Mouse (Mus musculus) MEL (cell line): ENCODE data around the gene 2200002D01Rik. TPM values are rescaled to one million over a fixed set of nuclear protein-coding genes. Genes with fewer than 3 reads are reported as not detected.

Source experiments
- DNase-seq: peaks from one replicate; pipeline ENCODE4 v3.0.0; 2011; ENCODE audit warnings: low read depth, low spot score
- H3K27ac ChIP-seq: 2 replicates; pipeline ENCODE4 v1.5.1; 2012; ENCODE audit warnings: low read depth, mild to moderate bottlenecking, control low read depth, low read length, moderate library complexity; ENCODE audit not compliant: control insufficient read depth
- H3K27me3 ChIP-seq, 2 experiments: fragments of 150-350 bp in 1 of 2; sonication (generic) in 1 of 2; 2 replicates each; pipeline ENCODE4 v1.6.1; 2012; ENCODE audit warnings: low read length in 2 of 2, mild to moderate bottlenecking in 2 of 2, improper control_type of control experiment in 1 of 2, moderate library complexity in 1 of 2; ENCODE audit not compliant: insufficient read depth in 2 of 2, control insufficient read depth in 1 of 2
- H3K36me3 ChIP-seq, 2 experiments: 2 replicates each; pipeline ENCODE4 v1.6.1; 2012 to 2014; ENCODE audit warnings: low read length in 2 of 2, improper control_type of control experiment in 1 of 2, inconsistent platforms in 1 of 2, mild to moderate bottlenecking in 1 of 2; ENCODE audit not compliant: insufficient read depth in 2 of 2, control insufficient read depth in 1 of 2
- H3K4me1 ChIP-seq, 2 experiments: fragments of 150-350 bp in 1 of 2; sonication (generic) in 1 of 2; 2 replicates each; pipeline ENCODE4 v1.6.1; 2012; ENCODE audit warnings: low read length in 2 of 2, improper control_type of control experiment in 1 of 2, mild to moderate bottlenecking in 1 of 2; ENCODE audit not compliant: insufficient read depth in 2 of 2, control insufficient read depth in 1 of 2
- H3K4me3 ChIP-seq, 2 experiments: fragments of 150-350 bp in 1 of 2; sonication (generic) in 1 of 2; 2 replicates each; pipeline ENCODE4 v1.5.1; 2012; ENCODE audit warnings: low read depth in 2 of 2, low read length in 2 of 2, mild to moderate bottlenecking in 2 of 2, moderate library complexity in 2 of 2, control low read depth in 1 of 2, improper control_type of control experiment in 1 of 2; ENCODE audit not compliant: control insufficient read depth in 1 of 2, insufficient read depth in 1 of 2
- H3K79me2 ChIP-seq: 2 replicates; pipeline ENCODE4 v1.6.1; 2012; ENCODE audit warnings: mild to moderate bottlenecking, low read length, moderate library complexity; ENCODE audit not compliant: control insufficient read depth, poor library complexity, insufficient read depth
- H3K9ac ChIP-seq: 2 replicates; pipeline ENCODE4 v1.6.1; 2012; ENCODE audit warnings: low read depth, mild to moderate bottlenecking, control low read depth, low read length, moderate library complexity; ENCODE audit not compliant: control insufficient read depth, poor library complexity, severe bottlenecking
- H3K9me3 ChIP-seq: fragments of 150-350 bp; sonication (generic); replicated peaks from 2 replicates; pipeline ENCODE4 v1.6.1; 2012; ENCODE audit warnings: mild to moderate bottlenecking, low read length, improper control_type of control experiment, moderate library complexity; ENCODE audit not compliant: insufficient read depth
- CHD2 ChIP-seq: IDR thresholded peaks from 2 replicates; pipeline ENCODE4 v1.6.1; 2011; ENCODE audit warnings: low read length, improper control_type of control experiment
- E2F4 ChIP-seq: IDR thresholded peaks from 2 replicates; pipeline ENCODE4 v1.6.1; 2011; ENCODE audit warnings: low read depth, low read length, improper control_type of control experiment, borderline replicate concordance
- ELF1 ChIP-seq: IDR thresholded peaks from 2 replicates; pipeline ENCODE4 v1.6.1; 2014; ENCODE audit warnings: low read depth, mild to moderate bottlenecking, inconsistent platforms, low read length, improper control_type of control experiment, moderate library complexity
- ETS1 ChIP-seq: IDR thresholded peaks from 2 replicates; pipeline ENCODE4 v1.6.1; 2012; ENCODE audit warnings: low read depth, mild to moderate bottlenecking, inconsistent platforms, low read length, improper control_type of control experiment, moderate library complexity
- GABPA ChIP-seq: IDR thresholded peaks from 2 replicates; pipeline ENCODE4 v1.6.1; 2012; ENCODE audit warnings: low read depth, mild to moderate bottlenecking, inconsistent platforms, low read length, improper control_type of control experiment, moderate library complexity
- GATA1 ChIP-seq: IDR thresholded peaks from 2 replicates; pipeline ENCODE4 v1.6.1; 2011; ENCODE audit warnings: low read depth, low read length, improper control_type of control experiment
- HCFC1 ChIP-seq: IDR thresholded peaks from 2 replicates; pipeline ENCODE4 v1.6.1; 2012; ENCODE audit warnings: low read depth, mild to moderate bottlenecking, inconsistent platforms, low read length, improper control_type of control experiment, moderate library complexity
- JUND ChIP-seq: IDR thresholded peaks from 2 replicates; pipeline ENCODE4 v1.6.1; 2011; ENCODE audit warnings: low read depth, mild to moderate bottlenecking, improper control_type of control experiment, low read length
- KAT2A ChIP-seq: conservative IDR thresholded peaks from 2 replicates; pipeline ENCODE4 v1.6.1; 2012; ENCODE audit warnings: low read depth, low read length, improper control_type of control experiment, inconsistent platforms
- MAFK ChIP-seq: IDR thresholded peaks from 2 replicates; pipeline ENCODE4 v1.6.1; 2011; ENCODE audit warnings: low read depth, mild to moderate bottlenecking, low read length, improper control_type of control experiment, borderline replicate concordance
- MAZ ChIP-seq: IDR thresholded peaks from 2 replicates; pipeline ENCODE4 v1.6.1; 2012; ENCODE audit warnings: low read depth, mild to moderate bottlenecking, inconsistent platforms, low read length, improper control_type of control experiment
- MEF2A ChIP-seq: IDR thresholded peaks from 2 replicates; pipeline ENCODE4 v1.6.1; 2014; ENCODE audit warnings: low read depth, mild to moderate bottlenecking, inconsistent platforms, low read length, improper control_type of control experiment; ENCODE audit not compliant: poor library complexity, insufficient replicate concordance, severe bottlenecking; ENCODE audit errors: extremely low read depth
- MYC ChIP-seq: IDR thresholded peaks from 2 replicates; pipeline ENCODE4 v1.6.1; 2011; ENCODE audit warnings: low read depth, mild to moderate bottlenecking, low read length, improper control_type of control experiment, moderate library complexity
- NELFE ChIP-seq: IDR thresholded peaks from 2 replicates; pipeline ENCODE4 v1.6.1; 2011; ENCODE audit warnings: low read depth, low read length, improper control_type of control experiment
- NRF1 ChIP-seq: IDR thresholded peaks from 2 replicates; pipeline ENCODE4 v1.6.1; 2014; ENCODE audit warnings: low read depth, mild to moderate bottlenecking, inconsistent platforms, low read length, improper control_type of control experiment, moderate library complexity; ENCODE audit not compliant: poor library complexity, insufficient read depth, severe bottlenecking
- RAD21 ChIP-seq: IDR thresholded peaks from 2 replicates; pipeline ENCODE4 v1.6.1; 2011; ENCODE audit warnings: mild to moderate bottlenecking, low read depth, low read length, improper control_type of control experiment
- RCOR1 ChIP-seq: IDR thresholded peaks from 2 replicates; pipeline ENCODE4 v1.6.1; 2012; ENCODE audit warnings: low read depth, mild to moderate bottlenecking, inconsistent platforms, low read length, improper control_type of control experiment
- SIN3A ChIP-seq: IDR thresholded peaks from 2 replicates; pipeline ENCODE4 v1.6.1; 2012; ENCODE audit warnings: low read length, improper control_type of control experiment, inconsistent platforms
- SMC3 ChIP-seq: IDR thresholded peaks from 2 replicates; pipeline ENCODE4 v1.6.1; 2011; ENCODE audit warnings: low read depth, low read length, improper control_type of control experiment
- TBP ChIP-seq: IDR thresholded peaks from 2 replicates; pipeline ENCODE4 v1.8.0; 2011; ENCODE audit warnings: low read depth, low read length, improper control_type of control experiment
- UBTF ChIP-seq: IDR thresholded peaks from 2 replicates; pipeline ENCODE4 v1.6.1; 2012; ENCODE audit warnings: low read depth, mild to moderate bottlenecking, inconsistent platforms, low read length, improper control_type of control experiment, moderate library complexity, borderline replicate concordance; ENCODE audit not compliant: insufficient read depth
- USF1 ChIP-seq: IDR thresholded peaks from 2 replicates; pipeline ENCODE4 v1.6.1; 2014; ENCODE audit warnings: low read depth, mild to moderate bottlenecking, inconsistent platforms, low read length, improper control_type of control experiment, moderate library complexity
- ZC3H11A ChIP-seq: IDR thresholded peaks from 2 replicates; pipeline ENCODE4 v1.6.1; 2012; ENCODE audit warnings: low read depth, mild to moderate bottlenecking, inconsistent platforms, low read length, improper control_type of control experiment
- ZMIZ1 ChIP-seq: IDR thresholded peaks from 2 replicates; pipeline ENCODE4 v1.6.1; 2012; ENCODE audit warnings: low read depth, mild to moderate bottlenecking, inconsistent platforms, low read length, improper control_type of control experiment, moderate library complexity
- ZNF384 ChIP-seq: IDR thresholded peaks from 2 replicates; pipeline ENCODE4 v1.6.1; 2012; ENCODE audit warnings: low read depth, mild to moderate bottlenecking, inconsistent platforms, low read length, improper control_type of control experiment
- polyA plus RNA-seq, 2 experiments: library from polyadenylated mRNA; stranded (reverse) in 1 of 2; unstranded in 1 of 2; fragments of >175 nt in 1 of 2; fragments of >200 nt in 1 of 2; gene quantifications; 2 replicates each; pipeline versions ENCODE4 v1.2.1 to v1.2.4; 2012; ENCODE audit warnings: low replicate concordance in 2 of 2, low read depth in 1 of 2; ENCODE audit not compliant: insufficient read length in 2 of 2, insufficient read depth in 1 of 2, missing spikeins in 1 of 2
- total RNA-seq: library from RNA; depleted of rRNA; stranded (reverse); fragments of 300-350 nt; gene quantifications from 2 replicates; pipeline ENCODE4 v1.2.3, GENCODE M21; 2012

The 2200002D01Rik gene
- total and polyA plus RNA-seq, 3 experiments, result 0.85 to 5.4 TPM; not detected in 1

DNA sequence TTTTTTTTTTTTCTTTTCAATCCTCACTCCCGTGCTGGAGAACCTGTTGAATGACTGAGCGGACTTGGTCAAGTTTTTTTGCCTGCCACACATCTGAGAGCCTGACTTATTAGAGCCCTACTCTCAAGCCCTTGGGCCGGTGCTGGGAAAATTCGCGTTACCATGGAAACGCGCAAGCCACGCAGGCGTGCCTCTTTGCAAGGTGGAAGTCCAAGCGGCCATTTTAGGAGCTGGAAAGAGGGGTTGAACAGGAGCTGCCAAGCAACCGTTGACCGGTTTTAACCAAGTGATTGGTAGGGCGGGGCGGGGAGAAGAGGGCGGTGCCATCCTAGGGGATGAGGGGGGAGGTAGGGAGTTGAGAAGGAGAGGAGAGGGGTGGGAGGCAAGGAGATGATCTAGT lies 33.4 kb downstream of the 2200002D01Rik start:
- no peak overlapping the region for H3K9ac ChIP-seq
- no peak for DNase-seq
- H3K36me3 ChIP-seq, result peaks cover 0 to 2% of the 10 kb centered on the region in 2 experiments; a peak in 2 of 4 replicates
- no peak for TF ChIP-seq HCFC1
- TF ChIP-seq MAFK, result no peak
- no peak for TF ChIP-seq KAT2A
- no peak for TF ChIP-seq E2F4
- TF ChIP-seq ETS1, result no peak
- TF ChIP-seq JUND, result no peak
- no peak for TF ChIP-seq MYC
- no peak for TF ChIP-seq GABPA
- no peak for TF ChIP-seq ZNF384
- TF ChIP-seq RCOR1, result no peak
- TF ChIP-seq ZMIZ1, result no peak
- TF ChIP-seq UBTF, result no peak
- no peak for TF ChIP-seq GATA1
- TF ChIP-seq SIN3A, result no peak
- TF ChIP-seq ELF1, result no peak
- no peak for TF ChIP-seq USF1
- no peaks in the 10 kb centered on the region for H3K9me3 ChIP-seq
- no peaks in the 10 kb centered on the region for H3K27me3 ChIP-seq
- peaks cover 1 to 3% of the 10 kb centered on the region in 2 experiments; a peak in 3 of 4 replicates for H3K4me1 ChIP-seq
- H3K79me2 ChIP-seq, result no peaks in the 10 kb centered on the region
- H3K27ac ChIP-seq, result no peak overlapping the region
- H3K4me3 ChIP-seq, result no peak overlapping the region

DNA sequence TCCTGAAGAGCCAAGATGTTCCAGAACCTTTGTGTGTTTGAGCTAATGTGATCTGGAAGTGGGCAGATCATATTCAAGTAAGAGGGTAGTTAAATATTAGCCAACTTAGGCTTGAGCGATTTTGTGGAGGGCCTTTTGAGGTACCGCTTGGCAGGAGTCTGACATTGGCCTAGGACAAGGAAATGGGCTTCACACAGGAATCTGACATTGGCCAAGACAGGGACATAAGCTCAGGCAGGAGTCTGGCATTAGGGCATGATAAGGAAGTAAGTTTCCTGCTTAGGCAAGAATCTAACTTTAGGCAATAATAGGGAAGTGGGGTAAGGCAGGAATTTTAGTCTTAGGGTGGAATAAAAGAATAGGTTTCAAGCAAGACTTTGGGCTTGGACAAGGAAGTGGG lies 34.0 kb downstream of the 2200002D01Rik start:
- H3K9ac ChIP-seq, result no peak overlapping the region
- no peaks in the 10 kb centered on the region for H3K9me3 ChIP-seq
- no peak overlapping the region for H3K4me3 ChIP-seq
- H3K36me3 ChIP-seq, result peaks cover 0 to 2% of the 10 kb centered on the region in 2 experiments; a peak in 2 of 4 replicates
- peaks cover 1 to 3% of the 10 kb centered on the region in 2 experiments; a peak in 3 of 4 replicates for H3K4me1 ChIP-seq
- H3K27me3 ChIP-seq, result no peaks in the 10 kb centered on the region
- TF ChIP-seq MAFK, result no peak
- TF ChIP-seq KAT2A, result no peak
- TF ChIP-seq SMC3, result no peak
- TF ChIP-seq MEF2A, result no peak
- TF ChIP-seq E2F4, result no peak
- TF ChIP-seq HCFC1, result no peak
- TF ChIP-seq ZNF384, result no peak
- TF ChIP-seq ZC3H11A, result no peak
- TF ChIP-seq MAZ, result no peak
- TF ChIP-seq NRF1, result no peak
- no peak for TF ChIP-seq JUND
- TF ChIP-seq TBP, result no peak
- no peak for TF ChIP-seq NELFE
- no peak for TF ChIP-seq GATA1
- no peak for TF ChIP-seq CHD2
- TF ChIP-seq MYC, result no peak
- no peak for TF ChIP-seq RCOR1
- TF ChIP-seq RAD21, result no peak
- TF ChIP-seq UBTF, result no peak
- no peak for TF ChIP-seq ZMIZ1
- no peak for DNase-seq
- H3K79me2 ChIP-seq, result no peaks in the 10 kb centered on the region
- H3K27ac ChIP-seq, result no peak overlapping the region
